ENCODE assay signal across 8 mouse cellular contexts in the genomic region with DNA sequence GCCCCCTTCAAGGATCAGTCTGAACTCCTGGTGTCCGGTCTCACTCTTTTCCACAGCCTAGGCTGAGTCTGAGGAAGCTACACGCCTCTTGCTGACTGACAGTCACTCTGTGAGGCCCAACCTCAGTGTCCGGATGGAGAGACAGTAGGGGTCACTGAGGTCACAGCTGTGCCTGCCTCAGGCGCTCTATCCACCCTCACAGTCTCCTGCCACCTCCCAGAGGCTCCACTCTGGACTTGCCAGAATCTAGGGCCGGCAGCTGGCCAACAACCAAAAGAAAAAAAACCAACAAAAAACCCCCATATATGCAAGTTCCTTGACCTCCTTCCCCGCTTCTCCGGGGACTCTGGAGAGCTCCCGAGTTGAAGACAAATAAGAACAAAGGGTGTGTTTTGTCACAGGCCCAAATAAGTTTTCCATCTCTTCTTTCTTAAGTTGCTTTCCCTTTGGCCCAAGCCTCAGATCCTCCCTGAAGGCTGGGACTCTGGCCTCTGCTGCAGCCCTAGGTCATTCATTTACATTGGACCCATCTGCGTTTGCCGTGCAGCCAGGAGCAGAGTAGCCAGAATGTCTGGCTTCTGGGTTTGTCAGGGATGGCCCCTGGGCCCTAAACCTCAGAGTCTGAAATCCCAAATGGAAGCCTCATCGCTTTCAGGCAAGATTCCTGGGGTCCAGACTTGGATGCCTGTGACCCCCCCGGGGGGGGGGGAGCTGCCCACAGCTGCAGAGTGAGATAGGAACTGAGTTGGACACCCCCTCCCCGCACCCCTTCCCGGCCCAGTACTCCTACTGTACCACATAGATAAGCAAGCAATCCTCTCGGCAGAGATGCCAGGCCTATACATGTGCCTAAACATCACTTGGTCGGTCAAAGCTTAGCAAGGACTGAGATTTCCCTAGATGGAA. TPM values are rescaled to one million over a fixed set of nuclear protein-coding genes. Genes with fewer than 3 reads are reported as not detected.
DNase-seq lines count a peak whose midpoint lies in the region; ATAC-seq lines count a peak whose summit lies in the region.
"Had no signal": no experiment of that assay in that cellular context is flagged by ENCODE, and none has a peak within 500 bp of the region (broad histone marks: within the 10 kb centered on the region; RNA-seq: fewer than 3 reads in every experiment).

No protein-coding gene starts in this region.

- H3K36me3 ChIP-seq in embryonic facial prominence, embryonic 10.5 days (replicated peaks), result no peaks in the 10 kb centered on the region
- no peaks in the 10 kb centered on the region for H3K36me3 ChIP-seq in hindbrain, embryonic 14.5 days (replicated peaks; ENCODE audit: control insufficient read depth, insufficient read depth)
- no peaks in the 10 kb centered on the region for H3K36me3 ChIP-seq in lung, embryonic 16.5 days (ENCODE audit: control insufficient read depth, insufficient read depth, low read length)

- 28% methylated on average over 16 of the region's 16 CpGs for WGBS in embryonic facial prominence, embryonic 10.5 days
- 36% methylated on average over 16 of the region's 16 CpGs for WGBS in hindbrain, embryonic 14.5 days
- 23% methylated on average over 16 of the region's 16 CpGs for WGBS in lung, embryonic 16.5 days

- H3K4me2 ChIP-seq in hindbrain, embryonic 14.5 days (replicated peaks), result no peak overlapping the region
- peak overlapping the region; percentile 2; the same call in 1 of the 2 replicates for H3K4me2 ChIP-seq in lung, embryonic 16.5 days (ENCODE audit: low read depth, low read length)

- peak; percentile 60 for DNase-seq in ZHBTc4 (ENCODE audit: low read depth, low spot score)
- peak; percentile 59 for DNase-seq in embryonic facial prominence, embryonic 10.5 days (ENCODE audit: low spot score)
- DNase-seq in hindbrain, embryonic 14.5 days (ENCODE audit: low spot score), result no peak
- no peak for DNase-seq in frontal cortex, adult 2 months (ENCODE audit: extremely low spot score in 1 of 2, low spot score in 1 of 2)
- DNase-seq in natural killer cell, adult 2 months (ENCODE audit: low spot score in 2 of 2), result no peak
- no peak for DNase-seq in cerebellum, postnatal 14 days

- H3K27me3 ChIP-seq in embryonic facial prominence, embryonic 10.5 days (replicated peaks; ENCODE audit: low read depth, poor library complexity, severe bottlenecking), result peaks cover 47% of the 10 kb centered on the region
- peaks cover 24% of the 10 kb centered on the region for H3K27me3 ChIP-seq in hindbrain, embryonic 14.5 days (ENCODE audit: control insufficient read depth, insufficient read depth, low read length)
- peaks cover 19% of the 10 kb centered on the region for H3K27me3 ChIP-seq in lung, embryonic 16.5 days (ENCODE audit: control insufficient read depth, insufficient read depth, low read depth, low read length)

- H3K4me3 ChIP-seq in embryonic facial prominence, embryonic 10.5 days, result no peak overlapping the region
- H3K4me3 ChIP-seq in hindbrain, embryonic 14.5 days (replicated peaks; ENCODE audit: low read length), result no peak overlapping the region
- no peak overlapping the region for H3K4me3 ChIP-seq in lung, embryonic 16.5 days (ENCODE audit: low read length)

- peak overlapping the region; percentile 78 for H3K27ac ChIP-seq in embryonic facial prominence, embryonic 10.5 days (replicated peaks)
- peak overlapping the region; percentile 39; the same call in 1 of the 2 replicates for H3K27ac ChIP-seq in hindbrain, embryonic 14.5 days
- H3K27ac ChIP-seq in lung, embryonic 16.5 days (ENCODE audit: low read length), result peak overlapping the region; percentile 66
- H3K27ac ChIP-seq: liver, embryonic 14.5 days had no signal

- no peaks in the 10 kb centered on the region for H3K9me3 ChIP-seq in embryonic facial prominence, embryonic 10.5 days
- H3K9me3 ChIP-seq in hindbrain, embryonic 14.5 days (ENCODE audit: control insufficient read depth, low read length), result no peaks in the 10 kb centered on the region
- no peaks in the 10 kb centered on the region for H3K9me3 ChIP-seq in lung, embryonic 16.5 days (ENCODE audit: control insufficient read depth, low read length)

- no peak overlapping the region for H3K9ac ChIP-seq in hindbrain, embryonic 14.5 days
- H3K9ac ChIP-seq in lung, embryonic 16.5 days (ENCODE audit: low read length), result no peak overlapping the region
- H3K9ac ChIP-seq: liver, embryonic 14.5 days had no signal

- peak; percentile 24; the same call in 1 of the 2 replicates for ATAC-seq in hindbrain, embryonic 14.5 days (ENCODE audit: low FRiP score)
- peak; percentile 73 for ATAC-seq in lung, embryonic 16.5 days (ENCODE audit: low read depth)

- peaks cover 54% of the 10 kb centered on the region for H3K4me1 ChIP-seq in embryonic facial prominence, embryonic 10.5 days
- peaks cover 13% of the 10 kb centered on the region for H3K4me1 ChIP-seq in hindbrain, embryonic 14.5 days (replicated peaks; ENCODE audit: control insufficient read depth, insufficient read depth, low read length)
- H3K4me1 ChIP-seq in lung, embryonic 16.5 days (replicated peaks; ENCODE audit: control insufficient read depth, insufficient read depth, low read length), result peaks cover 30% of the 10 kb centered on the region

RNA-seq across cellular contexts. Expression of gene 1700020L24Rik, which starts 10.8 kb away (rescaled TPM):
- polyA plus RNA-seq in embryonic facial prominence, embryonic 10.5 days (2016; fragmentation: Nextera tagmentation; extraction: Ambion mirVana), result 0.68 TPM in 1 of 2 replicates, not detected in the other
- polyA plus RNA-seq in hindbrain, embryonic 14.5 days (2014; fragmentation: Nextera tagmentation; extraction: Ambion mirVana), result 0.39 and 0.60 TPM in 2 replicates
- 0.39 TPM in 1 of 2 replicates, not detected in the other for polyA plus RNA-seq in lung, embryonic 16.5 days (2015; fragmentation: Nextera tagmentation; extraction: Ambion mirVana)
- 0.60 and 0.80 TPM in 2 replicates for polyA plus RNA-seq in frontal cortex, adult 2 months (2012; rRNA removed)

RNA-seq across cellular contexts. Expression of gene Mmp28, which starts 14.6 kb away (rescaled TPM):
- polyA plus RNA-seq in embryonic facial prominence, embryonic 10.5 days (2016; fragmentation: Nextera tagmentation; extraction: Ambion mirVana), result 1.3 and 1.5 TPM in 2 replicates
- polyA plus RNA-seq in hindbrain, embryonic 14.5 days (2014; fragmentation: Nextera tagmentation; extraction: Ambion mirVana), result 3.9 and 4.2 TPM in 2 replicates
- 1.7 and 1.8 TPM in 2 replicates for polyA plus RNA-seq in lung, embryonic 16.5 days (2015; fragmentation: Nextera tagmentation; extraction: Ambion mirVana)
- 3.6 and 3.9 TPM in 2 replicates for polyA plus RNA-seq in frontal cortex, adult 2 months (2012; rRNA removed)

RNA-seq across cellular contexts. Expression of gene Gas2l2, which starts 19.0 kb away (rescaled TPM):
- polyA plus RNA-seq in embryonic facial prominence, embryonic 10.5 days (2016; fragmentation: Nextera tagmentation; extraction: Ambion mirVana), result not detected in 2 replicates
- polyA plus RNA-seq in hindbrain, embryonic 14.5 days (2014; fragmentation: Nextera tagmentation; extraction: Ambion mirVana), result 0.97 and 1.5 TPM in 2 replicates
- polyA plus RNA-seq in lung, embryonic 16.5 days (2015; fragmentation: Nextera tagmentation; extraction: Ambion mirVana), result 0.53 and 0.82 TPM in 2 replicates
- 0.04 TPM in 1 of 2 replicates, not detected in the other for polyA plus RNA-seq in frontal cortex, adult 2 months (2012; rRNA removed)
- polyA plus RNA-seq: liver, embryonic 14.5 days had no signal

RNA-seq across cellular contexts. Expression of gene Taf15, which starts 24.6 kb away (rescaled TPM):
- polyA plus RNA-seq in embryonic facial prominence, embryonic 10.5 days (2016; fragmentation: Nextera tagmentation; extraction: Ambion mirVana), result 12.4 and 12.7 TPM in 2 replicates
- 9.4 and 11.3 TPM in 2 replicates for polyA plus RNA-seq in hindbrain, embryonic 14.5 days (2014; fragmentation: Nextera tagmentation; extraction: Ambion mirVana)
- 12.3 and 13.9 TPM in 2 replicates for polyA plus RNA-seq in lung, embryonic 16.5 days (2015; fragmentation: Nextera tagmentation; extraction: Ambion mirVana)
- 70.8 and 70.9 TPM in 2 replicates for polyA plus RNA-seq in frontal cortex, adult 2 months (2012; rRNA removed)

RNA-seq across cellular contexts. Expression of gene Rasl10b, which starts 39.3 kb away (rescaled TPM):
- 2.6 and 3.1 TPM in 2 replicates for polyA plus RNA-seq in embryonic facial prominence, embryonic 10.5 days (2016; fragmentation: Nextera tagmentation; extraction: Ambion mirVana)
- polyA plus RNA-seq in hindbrain, embryonic 14.5 days (2014; fragmentation: Nextera tagmentation; extraction: Ambion mirVana), result 27.1 and 28.6 TPM in 2 replicates
- polyA plus RNA-seq in lung, embryonic 16.5 days (2015; fragmentation: Nextera tagmentation; extraction: Ambion mirVana), result 0.41 and 0.62 TPM in 2 replicates
- polyA plus RNA-seq in frontal cortex, adult 2 months (2012; rRNA removed), result 341 and 351 TPM in 2 replicates

Comparison
In these comparisons a context has a peak if more than half of its experiments do, and no peak if none do; other contexts are left out.
1. DNase-seq: peak in ZHBTc4 (single experiment) and embryonic facial prominence, embryonic 10.5 days (single experiment); none in hindbrain, embryonic 14.5 days (single experiment), frontal cortex, adult 2 months (0 of 2), natural killer cell, adult 2 months (0 of 2) and cerebellum, postnatal 14 days (0 of 2).
2. Peak in every context shown above with its lines, with median percentiles within 50 percentile points of each other: H3K27ac ChIP-seq.